Mouse (Mus musculus) limb, embryonic 12.5 days (tissue): ENCODE results near the gene Atp5b. TPM values are rescaled to one million over a fixed set of nuclear protein-coding genes. Genes with fewer than 3 reads are reported as not detected.
A peak's percentile ranks its signal among the peaks of the same experiment; 100 is the strongest.
"Not testable (repeated sequence)": the region's sequence is repeated elsewhere in the genome, so short reads cannot be mapped to it uniquely, and the experiment has no call there.

ENCODE experiments used
- ATAC-seq: fragments of 200-750 bp; cut with Nextera tagmentation; 2 replicates; pipeline ENCODE4 v1.8.0; 2017; ENCODE audit warnings: low read depth, moderate TSS enrichment; ENCODE audit not compliant: insufficient number of reproducible peaks, insufficient read depth, low FRiP score, low TSS enrichment
- H3K27ac ChIP-seq: fragments of 300-500 bp; sonication (generic); 2 replicates; pipeline ENCODE4 v1.5.1; 2016; ENCODE audit warnings: mild to moderate bottlenecking, moderate library complexity
- H3K27me3 ChIP-seq: fragments of 300-500 bp; sonication (generic); 2 replicates; pipeline ENCODE4 v1.6.1; 2016; ENCODE audit warnings: mild to moderate bottlenecking, moderate library complexity
- H3K36me3 ChIP-seq: fragments of 300-500 bp; sonication (generic); 2 replicates; pipeline ENCODE4 v1.6.1; 2016; ENCODE audit warnings: mild to moderate bottlenecking, moderate library complexity
- H3K4me1 ChIP-seq: fragments of 300-500 bp; sonication (generic); replicated peaks from 2 replicates; pipeline ENCODE4 v1.6.1; 2016
- H3K4me2 ChIP-seq: fragments of 300-500 bp; sonication (generic); 2 replicates; pipeline ENCODE4 v1.6.1; 2016; ENCODE audit warnings: mild to moderate bottlenecking, moderate library complexity
- H3K4me3 ChIP-seq: fragments of 300-500 bp; sonication (generic); replicated peaks from 2 replicates; pipeline ENCODE4 v1.5.1; 2016; ENCODE audit warnings: mild to moderate bottlenecking
- H3K9ac ChIP-seq: fragments of 300-500 bp; sonication (generic); replicated peaks from 2 replicates; pipeline ENCODE4 v1.6.1; 2016; ENCODE audit warnings: mild to moderate bottlenecking, moderate library complexity
- H3K9me3 ChIP-seq: fragments of 300-500 bp; sonication (generic); 2 replicates; pipeline ENCODE4 v1.6.1; 2016; ENCODE audit warnings: mild to moderate bottlenecking, moderate library complexity
- WGBS: fragments of 180-500 bp; shearing (Covaris S2); methylation state at CpG from one replicate; pipeline ENCODE4 v1.1.7; 2016; 5-methylcytosine and 5-hydroxymethylcytosine counted together
- polyA plus RNA-seq: library from polyadenylated mRNA; unstranded; fragments of >200 nt; fragmentation: Nextera tagmentation; extraction: Ambion mirVana; gene quantifications from 2 replicates; pipeline ENCODE4 v1.2.1, GENCODE M21; 2016

Atp5b gene
- polyA plus RNA-seq, 1 experiment from 2014 or later, result 2,026 TPM

GRCm38 (mm10) chr10:128070432-128070831 lies 12.6 kb upstream of the Atp5b start:
- H3K9ac ChIP-seq, H3K27me3 ChIP-seq, H3K9me3 ChIP-seq, H3K4me3 ChIP-seq, H3K4me1 ChIP-seq, H3K4me2 ChIP-seq, ATAC-seq, H3K27ac ChIP-seq: not testable (repeated sequence)
- 94% methylated on average over 2 of the region's 2 CpGs for WGBS
- H3K36me3 ChIP-seq, result peaks cover 71% of the 10 kb centered on the region

- H3K4me1 ChIP-seq, H3K27me3 ChIP-seq, H3K27ac ChIP-seq, H3K4me2 ChIP-seq, H3K9ac ChIP-seq, H3K9me3 ChIP-seq, H3K4me3 ChIP-seq, ATAC-seq: not testable (repeated sequence)
- H3K36me3 ChIP-seq, result peaks cover 39% of the 10 kb centered on the region
- 78% methylated on average over 5 of the region's 5 CpGs for WGBS
These were observed 4.8 kb upstream of the Atp5b start for GRCm38 (mm10) chr10:128078269-128078668.

GRCm38 (mm10) chr10:128080496-128080895 lies 2.6 kb upstream of the Atp5b start:
- Histone ChIP-seq H3K4me2 (no peak overlapping the region), H3K4me1 (peaks cover 16% of the 10 kb centered on the region), H3K9ac (no peak overlapping the region), H3K27me3 (no peaks in the 10 kb centered on the region), H3K27ac (no peak overlapping the region), H3K9me3 (no peaks in the 10 kb centered on the region), H3K4me3 (no peak overlapping the region), H3K36me3 (peaks cover 31% of the 10 kb centered on the region)
- ATAC-seq, result no peak
- WGBS, result 86% methylated on average over 1 of the region's 1 CpGs

GRCm38 (mm10) chr10:128081807-128082476 lies 1.1 kb upstream of the Atp5b start:
- Histone ChIP-seq H3K27ac (no peak overlapping the region), H3K9ac (peak overlapping the region; percentile 66), H3K4me2 (peak overlapping the region; percentile 73), H3K27me3 (no peaks in the 10 kb centered on the region), H3K36me3 (peaks cover 40% of the 10 kb centered on the region), H3K9me3 (no peaks in the 10 kb centered on the region), H3K4me3 (peak overlapping the region; percentile 96), H3K4me1 (peaks cover 16% of the 10 kb centered on the region)
- 66% methylated on average over 6 of the region's 6 CpGs for WGBS
- no peak for ATAC-seq

GRCm38 (mm10) chr10:128082477-128082808 lies 630 bp upstream of the Atp5b start:
- Histone ChIP-seq H3K27me3 (no peaks in the 10 kb centered on the region), H3K4me3 (peak overlapping the region; percentile 96), H3K36me3 (peaks cover 40% of the 10 kb centered on the region), H3K4me2 (peak overlapping the region; percentile 73), H3K9ac (peak overlapping the region; percentile 66), H3K4me1 (peaks cover 16% of the 10 kb centered on the region), H3K27ac (peak overlapping the region; percentile 59; the same call in 1 of the 2 replicates), H3K9me3 (no peaks in the 10 kb centered on the region)
- 18% methylated on average over 9 of the region's 9 CpGs for WGBS
- no peak for ATAC-seq

- H3K36me3 ChIP-seq, result peaks cover 45% of the 10 kb centered on the region
- peaks cover 16% of the 10 kb centered on the region for H3K4me1 ChIP-seq
- ATAC-seq, result no peak
- peak overlapping the region; percentile 96 for H3K4me3 ChIP-seq
- no peaks in the 10 kb centered on the region for H3K27me3 ChIP-seq
- H3K4me2 ChIP-seq, result peak overlapping the region; percentile 96
- under 1% methylated on average over 22 of the region's 22 CpGs for WGBS
- H3K9ac ChIP-seq, result peak overlapping the region; percentile 97
- no peaks in the 10 kb centered on the region for H3K9me3 ChIP-seq
- H3K27ac ChIP-seq, result peak overlapping the region; percentile 73
These were observed 615 bp downstream of the Atp5b start for GRCm38 (mm10) chr10:128083688-128084087.

- Histone ChIP-seq H3K27ac (peak overlapping the region; percentile 73; the same call in 1 of the 2 replicates), H3K4me3 (peak overlapping the region; percentile 96), H3K9ac (peak overlapping the region; percentile 97), H3K4me2 (peak overlapping the region; percentile 96), H3K9me3 (no peaks in the 10 kb centered on the region), H3K27me3 (no peaks in the 10 kb centered on the region), H3K36me3 (peaks cover 49% of the 10 kb centered on the region), H3K4me1 (peaks cover 16% of the 10 kb centered on the region)
- 3% methylated on average over 3 of the region's 3 CpGs for WGBS
- ATAC-seq, result no peak
These were observed 1.1 kb downstream of the Atp5b start for GRCm38 (mm10) chr10:128084160-128084559.

GRCm38 (mm10) chr10:128086391-128086790 lies 3.3 kb downstream of the Atp5b start:
- 83% methylated on average over 6 of the region's 6 CpGs for WGBS
- Histone ChIP-seq H3K4me3 (no peak overlapping the region), H3K4me2 (no peak overlapping the region), H3K27ac (no peak overlapping the region), H3K36me3 (peaks cover 63% of the 10 kb centered on the region), H3K9me3 (no peaks in the 10 kb centered on the region), H3K4me1 (peaks cover 23% of the 10 kb centered on the region), H3K27me3 (no peaks in the 10 kb centered on the region), H3K9ac (no peak overlapping the region)
- no peak for ATAC-seq

- WGBS, result 85% methylated on average over 2 of the region's 2 CpGs
- ATAC-seq, result not testable (repeated sequence)
These were observed 4.1 kb downstream of the Atp5b start for GRCm38 (mm10) chr10:128087216-128087615.

GRCm38 (mm10) chr10:128088181-128088580 lies 5.1 kb downstream of the Atp5b start:
- Histone ChIP-seq H3K4me1 (peaks cover 29% of the 10 kb centered on the region), H3K9ac (no peak overlapping the region), H3K9me3 (no peaks in the 10 kb centered on the region), H3K36me3 (peaks cover 63% of the 10 kb centered on the region), H3K4me3 (no peak overlapping the region), H3K4me2 (no peak overlapping the region), H3K27me3 (no peaks in the 10 kb centered on the region), H3K27ac (no peak overlapping the region)
- no peak for ATAC-seq
- 92% methylated on average over 5 of the region's 5 CpGs for WGBS

More at GRCm38 (mm10) chr10:128087216-128087615, 4.1 kb downstream of the Atp5b start:
- not testable (repeated sequence) for H3K9me3 ChIP-seq, H3K4me3 ChIP-seq, H3K27me3 ChIP-seq, H3K27ac ChIP-seq, H3K4me2 ChIP-seq, H3K9ac ChIP-seq
- Histone ChIP-seq H3K36me3 (peaks cover 63% of the 10 kb centered on the region), H3K4me1 (peaks cover 26% of the 10 kb centered on the region)

- no peak overlapping the region for H3K27ac ChIP-seq
- H3K36me3 ChIP-seq, result peaks cover 57% of the 10 kb centered on the region
- H3K4me3 ChIP-seq, result no peak overlapping the region
- no peaks in the 10 kb centered on the region for H3K27me3 ChIP-seq
- 68% methylated on average over 5 of the region's 5 CpGs for WGBS
- H3K4me1 ChIP-seq, result peaks cover 39% of the 10 kb centered on the region
- H3K9me3 ChIP-seq, result no peaks in the 10 kb centered on the region
- H3K4me2 ChIP-seq, result no peak overlapping the region
- no peak overlapping the region for H3K9ac ChIP-seq
- no peak for ATAC-seq
These were observed 6.8 kb downstream of the Atp5b start for GRCm38 (mm10) chr10:128089842-128090241.
